Mouse (Mus musculus): ENCODE measurements around the gene Capzb.

The Capzb gene

DNA sequence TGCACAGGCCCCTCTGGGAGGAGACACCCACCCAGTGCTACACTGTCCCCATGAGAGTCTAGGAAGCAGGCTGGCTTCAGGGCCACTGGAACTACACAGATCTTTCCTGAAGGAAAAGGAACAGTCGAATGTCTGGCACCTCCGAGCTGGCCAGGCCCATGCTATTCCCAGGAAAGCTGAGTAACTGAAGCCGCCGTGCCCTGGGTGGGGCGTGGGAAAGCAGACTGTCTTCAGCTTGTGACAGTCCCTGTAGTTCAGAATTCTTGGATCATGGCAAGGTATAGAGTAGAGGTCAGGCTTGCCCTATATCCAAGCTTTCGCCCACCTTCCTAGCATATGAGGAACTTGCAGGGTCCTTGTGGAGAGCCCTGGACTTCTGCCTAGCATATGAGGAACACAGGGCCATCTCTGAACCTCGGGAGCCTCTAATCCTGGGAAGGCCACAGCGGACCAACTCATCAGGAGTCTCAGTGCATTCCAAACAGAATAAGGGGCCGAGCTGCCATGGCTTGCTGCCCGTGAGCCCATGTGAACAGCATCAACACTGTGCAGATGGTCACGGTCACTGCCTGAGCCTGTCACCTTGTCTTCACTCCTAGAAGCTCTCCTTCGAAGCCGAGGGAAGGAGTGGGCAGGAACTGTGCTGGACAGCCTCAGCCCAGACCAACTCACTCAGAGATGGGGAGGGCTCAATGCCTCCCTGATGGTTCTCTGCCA lies 73.2 kb downstream of the Capzb start:
- DNase-seq (ENCODE audit: low spot score), result no peak

DNA sequence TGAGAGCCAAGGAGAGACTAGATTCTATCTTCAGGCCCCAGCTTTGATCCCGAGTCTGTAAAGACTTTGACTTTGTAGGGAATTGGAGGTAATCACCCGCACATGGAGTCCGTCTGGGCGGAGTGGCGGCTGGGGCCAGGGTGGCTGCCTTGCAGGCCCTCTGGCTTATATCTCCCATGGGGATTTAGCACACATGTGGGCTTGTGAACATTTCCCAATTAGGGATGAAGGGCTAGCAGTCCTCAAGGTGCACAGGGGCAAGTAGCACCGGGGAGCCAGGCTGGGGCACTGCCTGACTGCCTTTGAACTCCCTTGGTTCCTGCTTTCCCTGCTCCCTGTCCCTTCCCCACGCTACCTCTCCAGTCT lies 73.8 kb downstream of the Capzb start:
- DNase-seq (ENCODE audit: low spot score), result no peak

DNA sequence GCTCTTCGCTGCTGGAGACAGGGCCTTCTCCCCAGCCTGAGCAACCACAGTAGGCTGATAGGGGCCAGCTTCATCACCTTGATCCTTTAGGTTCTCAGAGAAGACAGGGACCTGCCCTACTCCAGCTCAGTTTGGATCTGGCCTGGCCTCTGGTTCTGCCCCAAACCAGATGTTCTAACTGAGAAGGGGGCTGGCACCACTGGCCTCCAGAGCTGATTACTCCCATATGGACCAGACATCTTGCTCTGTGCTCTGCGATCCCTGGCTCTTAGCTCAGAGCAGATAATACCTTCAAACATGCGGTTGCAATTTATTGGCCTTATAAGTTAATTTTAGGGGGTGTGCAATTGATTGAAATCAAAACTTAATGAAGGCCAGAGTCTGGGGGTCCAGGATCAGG lies 74.6 kb downstream of the Capzb start:
- no peak for DNase-seq (ENCODE audit: low spot score)

DNA sequence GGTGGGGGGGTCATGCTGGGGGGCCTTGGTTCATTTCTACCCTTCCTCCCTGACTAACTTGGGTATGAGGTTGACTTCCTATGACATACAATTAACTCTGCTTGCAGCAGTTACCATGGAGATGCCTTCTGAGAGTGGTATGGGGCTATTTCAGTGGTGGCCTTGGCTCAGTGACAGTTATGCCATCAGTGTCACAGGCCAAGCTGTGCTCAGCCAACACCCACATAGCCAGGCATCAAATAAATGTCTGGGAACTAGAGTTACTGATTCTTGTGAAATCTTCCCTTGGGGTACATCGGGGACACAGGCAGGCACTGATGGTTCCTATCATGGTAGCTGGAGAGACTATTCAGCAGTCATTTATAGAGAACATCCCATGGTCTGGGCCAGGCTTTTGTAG lies 75.5 kb downstream of the Capzb start:
- DNase-seq (ENCODE audit: low spot score), result no peak

DNA sequence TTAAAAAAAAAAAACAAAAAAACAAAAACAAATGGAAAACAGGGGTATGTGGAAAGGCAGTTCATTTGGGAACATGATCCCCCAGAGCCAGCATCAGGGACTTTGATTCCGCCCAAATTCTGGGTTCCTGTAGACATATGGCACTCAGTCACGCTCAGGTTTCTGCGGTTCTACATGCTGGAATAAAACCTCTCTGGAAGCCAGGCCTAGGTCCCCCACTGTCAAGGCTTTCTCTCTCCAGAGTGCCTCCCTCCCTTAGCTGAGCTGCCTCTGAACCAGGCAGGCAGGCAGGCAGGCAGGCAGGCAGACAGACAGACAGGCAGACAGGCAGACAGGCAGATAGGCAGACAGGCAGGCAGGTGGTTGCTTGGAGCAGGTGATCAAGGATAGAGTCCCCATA lies 77.5 kb downstream of the Capzb start:
- no peak for DNase-seq (ENCODE audit: low spot score)

DNA sequence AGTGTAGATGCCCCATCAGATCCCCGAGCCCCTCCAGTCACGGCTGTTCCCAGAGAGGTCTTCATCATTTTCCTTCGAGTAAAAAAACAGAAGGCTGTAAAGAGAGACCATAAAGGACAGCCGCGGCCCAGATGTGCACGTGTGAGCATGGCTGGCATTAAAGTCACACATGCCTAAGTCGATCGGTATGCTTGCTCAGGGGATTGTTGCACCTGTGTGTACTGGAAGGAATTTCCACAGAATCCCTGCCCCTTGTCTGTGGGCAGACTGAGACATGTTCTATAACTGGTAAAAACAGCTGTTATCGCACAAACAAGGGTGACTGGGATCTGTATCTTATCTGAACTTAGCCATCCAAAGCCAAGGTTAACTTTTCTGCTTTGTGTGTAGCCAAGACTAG lies 78.9 kb downstream of the Capzb start:
- no peak for DNase-seq (ENCODE audit: low spot score)

DNA sequence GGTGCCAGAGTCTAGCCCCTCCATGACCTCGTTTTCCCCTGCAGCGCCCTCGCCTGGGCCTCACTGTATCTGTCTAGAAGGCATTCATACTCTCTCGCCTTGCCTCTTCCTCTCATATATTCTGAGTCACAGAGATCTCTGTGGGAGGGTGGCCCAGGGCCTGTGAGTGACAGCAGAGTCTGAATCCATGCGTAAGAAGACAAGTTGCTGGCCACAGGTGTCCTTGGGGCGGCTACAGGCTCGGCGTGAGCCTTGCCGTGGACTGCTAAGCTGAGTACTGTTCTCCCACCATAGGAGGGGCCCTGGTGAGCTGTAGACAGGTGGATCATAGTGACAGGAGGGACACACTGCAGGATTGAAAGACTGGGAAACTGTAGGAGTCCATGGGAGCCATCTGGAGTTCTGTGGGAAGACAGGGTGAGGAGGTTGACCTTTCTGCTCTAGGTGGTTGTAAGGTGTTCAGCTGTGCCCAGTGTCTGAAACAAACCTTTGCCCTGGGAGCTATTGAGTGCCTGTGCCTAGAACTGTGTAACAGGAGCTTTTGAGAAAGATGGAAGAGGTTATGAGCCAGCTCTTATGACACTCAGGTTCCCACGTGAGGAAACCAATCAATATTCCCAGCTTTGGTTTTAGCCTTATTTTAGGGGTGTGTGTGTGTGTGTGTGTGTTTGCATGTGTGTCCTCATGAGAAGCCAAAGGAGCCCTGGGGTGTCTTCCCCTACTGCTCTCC lies 80.4 kb downstream of the Capzb start:
- no peak for DNase-seq (ENCODE audit: low spot score)

DNA sequence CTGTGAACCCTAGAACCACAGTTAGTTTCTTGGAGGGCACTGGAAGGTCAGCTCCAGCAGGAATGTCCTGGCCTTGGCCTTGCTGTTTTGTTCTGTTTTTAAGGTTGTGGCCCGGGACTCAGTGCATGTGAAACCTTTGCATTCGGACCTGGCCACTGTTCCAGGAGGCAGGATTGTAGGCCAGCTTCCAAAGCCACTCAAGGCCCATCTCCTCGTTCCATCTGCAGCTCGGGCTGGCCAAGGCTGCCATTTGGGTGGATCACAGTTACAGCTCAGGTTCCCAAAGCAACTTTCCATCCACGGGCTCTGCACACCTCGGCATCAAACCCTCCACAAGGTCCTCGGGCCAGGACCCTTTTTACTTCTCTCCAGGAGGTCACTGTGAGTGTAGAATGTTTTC lies 81.9 kb downstream of the Capzb start:
- DNase-seq (ENCODE audit: low spot score), result no peak

DNA sequence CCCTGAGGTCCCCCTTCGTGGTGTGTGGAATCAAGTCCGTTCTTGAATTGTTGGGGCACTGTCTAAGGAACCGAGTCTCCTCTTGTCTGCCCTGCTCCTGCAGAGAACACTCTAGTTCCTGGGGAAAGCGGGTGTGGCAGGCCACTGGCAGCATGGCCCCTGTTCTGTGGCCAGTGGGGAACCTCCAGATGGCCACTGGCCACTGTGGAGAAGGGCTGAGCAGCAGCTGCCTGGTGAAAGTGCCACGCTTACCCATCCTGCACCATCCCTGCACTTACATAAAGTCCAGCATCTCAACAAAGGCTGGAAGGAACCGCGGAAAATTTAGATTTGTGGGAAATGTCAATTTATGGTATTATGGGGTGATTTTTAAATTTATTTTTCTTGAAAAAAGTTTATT lies 83.7 kb downstream of the Capzb start:
- DNase-seq (ENCODE audit: low spot score), result no peak

DNA sequence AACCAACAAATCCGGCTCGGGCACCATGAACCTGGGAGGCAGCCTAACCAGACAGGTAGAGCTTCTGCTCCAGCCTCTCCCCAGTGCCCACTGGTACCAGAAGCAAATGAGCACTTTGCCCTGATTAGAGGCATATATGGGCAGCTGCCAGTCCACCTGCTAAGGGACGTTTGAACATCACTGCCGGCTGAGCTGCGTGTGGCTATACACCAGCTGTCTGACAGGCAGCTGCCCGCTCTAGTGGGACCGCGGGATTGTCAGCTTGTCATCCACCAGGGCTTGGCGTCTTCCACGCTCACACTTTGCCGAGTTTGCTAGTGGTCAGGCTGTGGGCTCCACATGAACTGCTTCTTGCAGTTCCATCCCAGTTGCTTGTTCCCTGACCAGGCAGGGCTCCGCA lies 87.8 kb downstream of the Capzb start:
- no peak for DNase-seq (ENCODE audit: low spot score)

DNA sequence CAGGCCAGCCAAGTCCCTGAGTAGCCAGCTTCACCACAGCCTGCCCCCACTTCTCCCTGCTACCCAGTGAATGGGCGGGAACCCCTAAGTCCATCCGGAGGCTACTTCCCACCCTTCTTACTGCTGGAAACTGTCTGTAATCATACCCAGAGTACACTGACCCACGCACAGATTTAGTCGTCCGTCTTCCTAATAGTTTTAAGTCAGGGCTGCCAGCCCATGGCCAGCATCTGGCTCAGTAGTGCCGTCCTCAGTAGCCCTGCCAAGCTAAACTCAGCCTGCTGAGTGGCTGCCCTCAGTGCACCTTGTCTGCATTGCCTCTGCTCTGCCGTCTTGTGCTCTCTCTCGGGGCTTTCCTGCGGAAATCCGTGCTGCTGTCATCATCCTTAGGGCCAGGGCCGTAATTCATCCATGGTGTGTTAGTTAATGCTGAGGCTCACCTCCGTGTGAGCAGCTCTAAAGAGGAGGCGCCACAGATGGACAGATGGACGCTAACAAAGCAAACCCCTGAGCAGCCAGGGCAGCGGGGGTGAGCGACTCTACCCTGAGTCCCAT lies 89.2 kb downstream of the Capzb start:
- DNase-seq (ENCODE audit: low spot score), result no peak

DNA sequence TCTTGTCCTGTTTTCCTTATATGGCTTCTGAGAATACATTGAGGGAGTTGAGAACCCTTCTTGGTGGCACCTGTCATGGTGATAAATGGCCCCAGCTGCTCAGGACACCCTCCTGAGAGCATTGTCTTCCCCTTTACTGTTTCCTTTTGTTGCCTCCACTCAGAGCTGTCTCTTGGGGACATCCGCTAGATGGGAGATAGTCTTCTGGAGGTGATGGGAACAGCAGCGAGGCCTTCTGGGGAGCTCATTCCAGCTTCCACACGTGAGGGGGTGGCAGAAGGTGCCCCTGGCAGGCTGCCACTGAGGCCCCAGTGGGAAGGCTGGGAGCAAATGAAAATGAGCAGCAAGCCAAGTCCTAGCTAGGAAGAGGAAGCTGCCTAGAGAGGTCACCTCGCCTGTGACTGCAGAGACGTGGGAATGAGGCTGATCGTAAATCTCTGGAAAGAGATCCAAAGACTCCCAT lies 90.3 kb downstream of the Capzb start:
- DNase-seq (ENCODE audit: low spot score), result no peak

DNA sequence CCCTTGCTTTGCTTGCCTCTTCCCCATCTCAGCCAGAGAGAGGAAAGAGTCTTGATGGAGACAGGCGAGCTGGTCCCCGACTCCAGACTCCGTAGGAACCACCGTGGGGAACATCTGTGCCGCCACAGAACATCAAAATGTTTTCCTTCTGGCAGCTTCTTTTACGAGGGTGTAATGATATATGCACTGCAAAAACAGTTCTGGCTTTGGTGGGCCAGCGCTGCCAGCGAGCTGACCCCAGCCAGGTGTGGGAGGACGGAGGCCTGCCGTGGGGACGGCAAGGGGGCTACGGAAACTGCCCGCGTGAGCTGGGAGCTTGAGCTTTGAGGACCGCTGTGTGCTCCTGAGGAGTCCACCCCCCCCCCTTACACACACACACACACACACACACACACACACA lies 92.2 kb downstream of the Capzb start:
- DNase-seq (ENCODE audit: low spot score), result no peak

DNA sequence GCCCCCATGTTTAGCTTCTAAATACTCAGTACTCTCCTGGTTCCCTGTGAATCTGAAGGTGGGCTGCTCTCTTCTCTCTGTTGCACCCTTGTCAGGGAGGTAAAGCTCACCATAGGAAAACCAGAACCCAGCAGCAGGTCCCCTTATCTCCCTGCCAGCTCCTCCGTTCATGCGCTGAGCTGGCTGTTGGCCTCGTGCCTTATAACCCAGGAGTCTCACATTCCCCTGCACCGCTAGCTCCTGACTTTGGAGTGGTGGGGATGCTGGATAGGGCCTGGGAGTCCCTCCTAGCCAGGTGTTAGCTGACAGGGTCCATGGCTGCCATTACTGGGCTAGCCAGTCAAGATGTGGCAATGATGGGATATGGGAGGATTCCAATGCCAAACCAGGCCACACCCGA lies 93.5 kb downstream of the Capzb start:
- DNase-seq (ENCODE audit: low spot score), result no peak

DNA sequence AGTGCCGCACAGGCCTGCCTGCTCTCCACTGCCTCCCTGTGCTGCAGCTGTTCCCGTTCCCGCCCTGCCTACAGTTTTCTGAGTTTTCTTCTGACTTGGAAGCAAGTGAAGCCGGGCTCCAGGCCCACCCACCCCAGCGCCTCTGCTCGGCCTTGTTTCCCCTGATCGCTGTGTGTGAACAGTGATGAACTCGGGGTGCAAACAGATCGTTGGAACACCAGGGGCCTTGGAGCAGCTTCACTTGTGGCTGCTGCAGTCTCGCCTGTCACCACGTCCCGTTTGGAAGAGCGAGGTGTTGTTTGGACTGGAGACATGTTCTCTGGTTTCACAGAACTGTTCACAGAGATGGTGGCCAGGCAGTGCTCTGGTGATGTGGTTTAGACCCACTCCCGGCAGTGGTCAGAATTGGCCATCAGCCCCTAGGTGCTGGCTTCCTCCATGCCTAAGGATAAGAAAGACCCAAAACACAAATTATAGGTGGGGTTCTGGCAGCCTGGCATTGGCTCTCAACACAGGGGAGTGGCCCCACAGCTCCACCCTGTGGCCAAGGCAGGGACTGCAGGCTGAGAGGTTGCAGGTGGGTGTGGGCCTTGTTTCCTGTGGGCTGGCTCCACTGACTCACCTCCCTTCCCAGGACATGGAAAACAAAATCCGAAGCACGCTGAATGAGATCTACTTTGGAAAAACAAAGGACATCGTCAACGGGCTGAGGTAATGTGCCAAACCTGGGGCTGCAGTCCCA lies 94.6 kb downstream of the Capzb start:
- peak; percentile 88 for DNase-seq (ENCODE audit: low spot score)

DNA sequence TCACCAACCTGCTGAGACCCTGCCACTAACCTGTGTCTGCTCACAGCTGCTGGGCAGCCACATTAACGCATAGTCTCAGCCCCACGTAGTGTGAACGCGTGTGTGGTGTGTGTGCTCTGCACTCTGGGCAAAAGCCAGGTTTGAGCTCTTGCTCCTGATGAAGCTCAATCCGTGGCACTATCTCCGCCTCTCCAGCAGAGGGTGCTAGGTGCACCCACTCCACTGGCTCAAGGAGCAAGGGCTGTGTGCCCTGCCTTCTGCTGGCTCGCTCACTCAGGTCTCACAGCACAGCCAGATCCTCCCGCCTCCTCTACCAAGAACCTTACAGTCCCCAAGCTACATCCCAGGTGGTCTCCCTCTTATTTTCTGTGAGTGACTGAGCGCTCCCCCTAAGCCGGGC lies 96.3 kb downstream of the Capzb start:
- DNase-seq (ENCODE audit: low spot score), result peak; percentile 65

DNA sequence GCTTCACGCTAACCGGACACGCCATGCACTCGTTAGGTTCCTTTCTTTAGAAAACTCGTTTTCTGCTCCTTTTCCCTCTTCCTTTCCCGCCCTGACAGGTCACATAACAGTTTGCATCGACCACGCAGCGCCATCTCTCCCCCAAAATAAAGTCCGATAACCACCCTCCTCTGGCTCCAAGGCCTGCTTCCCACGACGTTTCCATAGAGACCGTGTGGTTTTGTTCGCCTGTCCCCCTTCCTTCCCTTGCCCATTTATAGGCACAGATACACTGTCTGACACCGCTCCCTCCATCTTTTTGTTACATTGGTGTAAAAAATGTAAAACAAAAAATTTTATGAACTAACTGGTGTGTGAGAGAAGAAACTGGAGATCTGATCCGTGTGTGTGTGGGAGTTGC lies 98.4 kb downstream of the Capzb start:
- DNase-seq (ENCODE audit: low spot score), result no peak

DNA sequence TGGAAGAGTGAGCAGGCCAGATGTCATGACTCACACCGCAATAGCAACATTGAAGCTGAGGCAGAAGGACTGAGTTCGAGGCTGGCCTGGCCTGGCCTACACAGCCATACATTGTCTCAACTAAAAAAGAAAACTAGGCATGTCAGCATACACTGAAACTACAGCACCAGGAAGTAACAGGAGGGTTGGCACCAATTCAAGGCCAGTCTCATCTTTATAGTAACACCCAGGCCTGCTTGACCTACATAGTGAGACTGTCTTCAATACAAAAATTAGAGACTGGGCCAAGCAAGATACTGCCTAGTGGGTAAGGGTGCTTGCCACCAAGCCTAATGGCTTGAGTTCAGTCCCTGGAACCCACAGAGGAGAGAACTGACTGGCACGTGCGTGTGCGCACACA lies 99.3 kb downstream of the Capzb start:
- no peak for DNase-seq (ENCODE audit: low spot score)

DNA sequence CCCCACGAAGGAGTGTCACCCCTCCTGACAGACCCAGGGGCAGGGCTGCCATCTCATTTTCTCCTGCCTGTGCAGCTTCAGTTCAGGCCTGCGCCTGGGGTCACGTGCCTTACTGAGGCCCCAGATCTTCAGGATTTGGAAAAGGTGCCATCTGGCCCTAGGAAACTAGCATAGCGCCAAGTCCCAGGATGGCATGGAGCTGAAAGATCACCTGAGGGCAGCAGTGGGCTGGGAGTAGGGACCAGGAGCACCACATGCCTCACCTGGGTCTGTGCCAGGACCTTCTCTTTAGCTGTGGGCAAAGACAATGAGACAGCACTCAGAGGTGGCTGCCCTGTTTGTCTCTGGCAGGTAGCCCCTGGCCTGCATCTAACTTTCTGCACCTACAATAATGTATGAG lies 104.9 kb downstream of the Capzb start:
- DNase-seq (ENCODE audit: low spot score), result no peak

DNA sequence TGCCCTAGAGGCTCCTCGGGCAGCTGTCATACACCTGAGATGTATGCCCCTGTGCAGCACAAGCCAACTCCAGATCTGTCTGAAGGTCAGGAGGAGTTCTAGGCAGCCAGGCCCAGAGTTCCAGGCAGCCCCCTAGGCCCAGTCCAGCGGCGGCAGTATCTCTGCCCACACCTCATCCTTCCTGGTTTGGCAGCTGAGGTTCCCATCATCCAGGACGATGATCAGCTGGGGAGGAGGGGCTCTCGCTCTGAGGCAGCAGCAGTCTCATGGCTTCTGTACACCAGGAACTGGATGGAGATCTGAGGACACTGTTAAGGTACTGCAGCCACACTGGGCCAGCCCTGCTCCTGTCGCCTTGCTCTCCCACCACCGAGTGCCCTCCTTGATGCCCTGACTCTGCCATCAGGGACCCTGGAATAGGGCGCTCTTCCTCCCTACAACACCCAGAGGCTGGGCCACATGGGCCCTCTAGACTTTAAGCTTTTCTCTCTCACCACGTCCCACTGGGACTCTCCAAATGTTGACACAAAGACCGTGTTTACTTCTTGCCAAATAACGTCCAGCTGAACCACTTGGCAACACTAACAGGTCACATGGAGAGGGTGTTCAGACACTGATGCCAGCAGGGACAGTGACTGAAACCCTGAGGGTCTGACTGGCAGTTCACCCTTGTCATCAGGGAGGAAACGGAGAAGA lies 106.1 kb downstream of the Capzb start:
- DNase-seq (ENCODE audit: low spot score), result no peak

DNA sequence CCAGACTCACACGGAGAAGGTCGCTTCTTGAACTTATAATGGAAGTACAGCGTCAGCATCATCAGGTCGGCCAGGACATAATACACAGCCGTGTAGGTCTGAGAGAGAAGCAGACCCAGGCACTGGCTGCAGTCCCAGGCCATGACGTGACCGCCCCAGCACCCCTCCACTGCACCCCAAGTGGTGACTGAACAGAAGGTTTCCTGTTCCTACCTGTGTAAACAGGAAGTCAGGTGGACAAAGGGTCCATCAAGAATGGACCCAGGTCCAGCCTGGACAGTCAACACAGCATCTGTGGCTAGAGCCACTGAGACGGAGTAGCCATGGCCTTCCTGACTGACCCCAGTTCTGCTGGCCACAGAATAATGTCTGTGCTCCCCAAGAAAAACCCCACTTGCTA lies 109.1 kb downstream of the Capzb start:
- no peak for DNase-seq (ENCODE audit: low spot score)

DNA sequence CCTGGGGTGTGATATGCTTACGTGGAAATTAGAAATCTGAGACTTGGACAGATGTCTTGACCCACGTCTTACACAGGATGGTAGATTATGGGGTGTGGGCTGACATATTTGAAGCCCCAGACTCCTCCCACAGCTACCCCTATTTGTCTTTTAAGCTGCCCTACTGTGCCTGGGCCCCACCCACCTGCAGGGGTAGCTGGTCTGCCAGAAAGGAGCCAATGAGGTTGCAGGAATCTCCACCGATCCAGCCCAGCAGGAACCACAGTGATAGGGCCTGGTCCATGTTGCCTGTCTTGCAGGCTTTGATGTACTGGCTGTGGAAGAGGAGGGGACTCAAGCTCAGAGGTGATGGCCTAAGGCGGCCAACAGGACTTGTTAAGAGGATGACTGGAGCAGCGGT lies 109.5 kb downstream of the Capzb start:
- DNase-seq (ENCODE audit: low spot score), result no peak

Measured in layer of hippocampus, adult 9-10 months (tissue).